Mouse (Mus musculus): Measurements from ENCODE around the gene Tut1. TPM values are rescaled to one million over a fixed set of nuclear protein-coding genes. Genes with fewer than 3 reads are reported as not detected.

Gene Tut1
- polyA plus RNA-seq, 1 experiment from 2014 or later, result 34.6 TPM

DNA sequence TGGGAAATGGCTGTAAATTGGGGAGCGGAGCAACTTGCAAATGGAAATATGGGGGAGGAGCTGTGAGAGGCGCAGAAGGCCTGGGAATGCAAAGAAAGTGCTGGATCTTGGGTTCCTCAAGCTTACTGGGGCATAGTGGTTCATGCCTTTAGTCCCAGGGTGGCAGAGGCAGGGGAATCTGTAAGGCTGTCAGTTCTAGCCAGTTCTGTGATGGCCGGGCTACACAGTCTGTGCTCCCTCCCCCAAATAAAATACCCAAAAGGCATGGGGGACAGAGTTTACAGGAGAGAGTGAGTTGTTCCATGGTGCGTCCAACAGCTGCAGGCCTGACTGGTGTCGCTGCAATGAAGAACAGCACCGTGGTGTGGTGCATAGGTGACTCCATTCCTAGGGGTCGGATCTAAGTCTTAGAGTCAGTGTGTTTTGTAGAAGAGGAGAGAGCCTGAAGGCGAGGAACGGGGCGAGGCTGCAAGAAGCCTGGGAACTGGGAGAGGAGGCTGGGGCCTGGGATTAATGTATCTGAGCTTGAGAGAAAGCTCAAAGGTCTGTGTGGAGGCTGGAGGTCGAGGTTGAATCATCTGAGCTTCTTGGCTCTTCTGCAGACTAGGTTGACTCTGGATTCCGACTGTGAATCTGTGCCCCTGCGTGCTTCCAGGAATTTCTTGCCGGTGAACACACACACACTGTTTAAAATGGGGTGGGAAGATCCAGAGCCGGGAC lies 34.9 kb downstream of the Tut1 start:
- H3K4me3 ChIP-seq, result peak overlapping the region; percentile 55; the same call in 1 of the 2 replicates
- peaks cover 39% of the 10 kb centered on the region for H3K4me1 ChIP-seq
- no peaks in the 10 kb centered on the region for H3K36me3 ChIP-seq
- WGBS, result 11% methylated on average over 15 of the region's 15 CpGs
- H3K9me3 ChIP-seq, result no peaks in the 10 kb centered on the region
- no peak overlapping the region for H3K27ac ChIP-seq
- peaks cover 42% of the 10 kb centered on the region for H3K27me3 ChIP-seq (replicated peaks)
- ATAC-seq (ENCODE audit: low FRiP score, low read depth), result no peak
- H3K4me2 ChIP-seq (replicated peaks), result peak overlapping the region; percentile 93
- H3K9ac ChIP-seq, result 0 out of 2 replicates have a peak overlapping the region, but pooled peaks have one; percentile 60

DNA sequence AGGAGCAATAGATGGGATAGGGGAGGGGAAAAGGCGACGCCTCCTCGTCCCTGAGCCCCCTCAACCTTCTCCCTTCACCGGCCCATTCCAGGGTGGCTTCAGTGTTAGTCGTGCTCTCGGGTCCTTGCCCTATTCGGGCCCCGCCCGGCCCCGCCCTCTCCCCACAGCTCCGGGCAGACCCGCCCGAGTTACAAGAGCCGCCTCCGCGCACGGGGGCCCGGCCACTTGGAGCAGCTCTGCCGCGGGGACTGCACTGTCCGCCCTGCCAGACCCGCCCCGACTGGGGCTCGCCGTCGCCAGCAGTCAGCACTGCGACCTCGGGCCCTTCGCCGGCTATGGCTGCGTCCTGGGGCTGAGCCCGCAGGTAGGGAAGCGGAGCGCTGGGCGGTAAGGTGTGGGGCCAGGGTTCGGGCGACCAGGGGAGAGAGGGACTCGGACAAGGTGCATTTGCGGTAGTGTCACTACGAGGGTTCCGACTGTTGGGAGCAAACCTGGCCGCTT lies 35.5 kb downstream of the Tut1 start, which contains the start of gene Ahnak:
Gene Ahnak (plus strand): TSS at position 219 of the 501 bp plus-strand sequence.
- Histone ChIP-seq H3K9me3 (no peaks in the 10 kb centered on the region), H3K4me1 (peaks cover 33% of the 10 kb centered on the region), H3K9ac (peak within 1 kb of the TSS; percentile 60), H3K27ac (no peak within 1 kb of the TSS), H3K4me2 (replicated peaks) (peak within 1 kb of the TSS; percentile 93), H3K36me3 (no peaks in the 10 kb centered on the region), H3K27me3 (replicated peaks) (peaks cover 42% of the 10 kb centered on the region), H3K4me3 (peak within 1 kb of the TSS; percentile 55)
- WGBS, result under 1% methylated on average over 42 of the region's 42 CpGs
- 0 out of 2 replicates have a peak, but pooled peaks have one; percentile 22 for ATAC-seq (ENCODE audit: low FRiP score, low read depth)

DNA sequence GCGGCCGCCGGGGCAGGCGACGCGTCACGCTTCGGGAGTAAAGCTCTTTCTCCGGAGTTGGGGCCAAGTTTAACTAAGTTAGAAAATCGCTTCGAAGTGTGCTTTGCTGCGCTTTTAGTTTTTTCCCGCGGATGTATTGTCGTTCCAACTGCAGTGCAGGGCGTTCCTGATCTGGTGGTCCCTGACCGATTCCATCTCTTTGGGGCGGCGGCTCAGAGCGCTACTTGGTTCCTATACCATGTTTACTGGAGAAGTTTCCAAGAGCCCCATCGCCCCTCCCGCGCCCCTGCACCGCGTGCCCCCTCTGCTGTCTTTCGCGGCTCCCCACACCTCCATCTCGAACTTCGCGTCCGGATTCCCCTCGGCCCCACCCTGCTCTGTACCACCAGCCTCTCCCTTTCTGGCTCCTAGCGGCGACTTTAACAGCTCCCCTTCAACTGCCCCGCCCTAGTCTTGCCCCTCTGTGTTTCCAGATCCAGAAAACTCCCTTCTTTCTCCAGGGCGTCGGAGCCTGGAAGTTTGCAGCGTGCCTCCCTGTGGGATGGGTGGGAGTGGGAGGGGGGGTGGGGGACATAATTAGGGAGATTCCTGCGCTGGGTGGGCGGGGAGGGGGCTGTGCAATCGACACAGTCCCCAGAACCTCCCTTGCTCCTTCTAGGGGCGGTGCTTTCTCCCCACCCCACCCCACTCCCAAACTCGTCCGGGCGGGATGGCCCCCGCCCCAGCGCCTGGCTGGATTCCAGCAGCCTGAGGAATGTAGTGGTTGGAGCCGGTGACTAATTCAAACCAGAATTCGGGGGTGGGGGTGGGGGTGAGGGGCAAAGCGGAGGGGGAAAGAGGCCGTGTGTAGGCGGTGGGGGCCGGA lies 36.2 kb downstream of the Tut1 start:
- under 1% methylated on average over 53 of the region's 53 CpGs for WGBS
- H3K27ac ChIP-seq, result no peak overlapping the region
- H3K9me3 ChIP-seq, result no peaks in the 10 kb centered on the region
- peak overlapping the region; percentile 55 for H3K4me3 ChIP-seq
- peak overlapping the region; percentile 60 for H3K9ac ChIP-seq
- H3K4me1 ChIP-seq, result peaks cover 27% of the 10 kb centered on the region
- no peaks in the 10 kb centered on the region for H3K36me3 ChIP-seq
- ATAC-seq (ENCODE audit: low FRiP score, low read depth), result peak; percentile 59
- H3K27me3 ChIP-seq (replicated peaks), result peaks cover 42% of the 10 kb centered on the region
- peak overlapping the region; percentile 93 for H3K4me2 ChIP-seq (replicated peaks)

DNA sequence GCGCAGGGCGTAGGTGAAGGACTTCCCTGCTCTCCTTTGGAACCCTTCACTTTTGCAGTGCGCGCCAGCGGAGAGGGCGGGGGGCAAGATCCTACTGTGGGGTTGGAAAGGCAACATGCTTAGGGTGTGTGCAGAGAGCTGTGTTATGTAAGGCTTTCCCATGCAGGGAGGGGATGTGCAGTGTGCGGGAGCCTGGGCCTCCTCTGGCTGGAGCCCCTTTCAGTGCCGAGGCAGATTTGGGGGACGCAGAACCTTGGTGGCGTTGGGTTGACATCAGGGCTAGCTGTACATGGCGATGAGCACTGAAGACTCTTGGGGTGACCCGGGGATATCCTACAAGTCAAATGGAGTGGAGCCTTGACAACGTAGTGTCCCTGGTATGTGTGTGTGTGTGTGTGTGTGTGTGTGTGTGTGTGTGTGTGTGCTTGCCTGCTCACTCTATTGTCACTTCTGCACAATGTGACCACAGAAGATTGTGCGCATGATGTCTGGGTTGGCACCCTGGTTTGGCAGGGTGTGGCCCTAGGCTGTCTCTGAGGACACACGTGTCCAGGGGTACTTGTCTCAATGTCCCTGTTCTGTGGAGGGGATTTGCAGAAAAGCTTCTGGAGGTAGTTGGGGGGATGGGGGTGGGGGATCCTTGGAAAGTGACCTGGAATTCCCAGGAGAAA lies 36.9 kb downstream of the Tut1 start:
- H3K36me3 ChIP-seq, result no peaks in the 10 kb centered on the region
- ATAC-seq (ENCODE audit: low FRiP score, low read depth), result peak; percentile 54; the same call in 1 of the 2 replicates
- H3K4me3 ChIP-seq, result peak overlapping the region; percentile 55
- H3K4me1 ChIP-seq, result peaks cover 21% of the 10 kb centered on the region
- peak overlapping the region; percentile 60 for H3K9ac ChIP-seq
- no peak overlapping the region for H3K27ac ChIP-seq
- H3K27me3 ChIP-seq (replicated peaks), result peaks cover 42% of the 10 kb centered on the region
- WGBS, result 16% methylated on average over 15 of the region's 15 CpGs
- H3K4me2 ChIP-seq (replicated peaks), result peak overlapping the region; percentile 93
- H3K9me3 ChIP-seq, result no peaks in the 10 kb centered on the region

DNA sequence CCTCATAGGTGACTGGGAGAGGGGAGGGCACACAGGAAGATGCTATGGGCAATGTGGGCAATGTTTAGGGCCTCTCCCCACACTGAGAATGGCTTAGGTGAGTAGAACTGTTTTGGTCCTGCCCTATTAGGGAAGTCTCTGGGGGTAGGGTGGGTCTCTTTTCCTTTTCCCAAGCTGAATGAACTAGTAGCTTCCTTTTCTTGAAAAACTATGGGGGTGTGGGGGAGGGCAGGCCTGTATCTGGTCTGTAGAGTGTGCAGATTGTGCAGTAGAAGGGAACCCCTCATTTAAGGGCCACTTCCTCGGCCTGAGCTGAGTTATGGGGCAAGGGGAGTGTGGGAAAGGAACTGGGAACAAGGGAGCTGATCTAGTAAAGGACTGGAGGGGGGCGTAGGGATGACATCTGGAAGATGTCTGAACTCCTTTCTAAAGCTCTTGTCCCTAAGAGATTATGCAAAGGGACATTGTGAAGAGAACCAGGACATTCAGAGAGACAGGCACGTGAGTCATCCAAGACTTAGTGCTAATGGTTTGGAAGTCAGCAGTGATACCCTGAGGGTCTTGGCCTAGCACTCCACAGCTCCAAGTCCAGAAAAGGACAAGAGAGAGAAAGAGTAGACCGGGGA lies 37.7 kb downstream of the Tut1 start:
- Histone ChIP-seq H3K4me3 (no peak overlapping the region), H3K27me3 (replicated peaks) (peaks cover 42% of the 10 kb centered on the region), H3K9ac (no peak overlapping the region), H3K27ac (no peak overlapping the region), H3K4me1 (peaks cover 21% of the 10 kb centered on the region), H3K36me3 (no peaks in the 10 kb centered on the region), H3K9me3 (no peaks in the 10 kb centered on the region), H3K4me2 (replicated peaks) (peak overlapping the region; percentile 93)
- 72% methylated on average over 4 of the region's 4 CpGs for WGBS
- no peak for ATAC-seq (ENCODE audit: low FRiP score, low read depth)

DNA sequence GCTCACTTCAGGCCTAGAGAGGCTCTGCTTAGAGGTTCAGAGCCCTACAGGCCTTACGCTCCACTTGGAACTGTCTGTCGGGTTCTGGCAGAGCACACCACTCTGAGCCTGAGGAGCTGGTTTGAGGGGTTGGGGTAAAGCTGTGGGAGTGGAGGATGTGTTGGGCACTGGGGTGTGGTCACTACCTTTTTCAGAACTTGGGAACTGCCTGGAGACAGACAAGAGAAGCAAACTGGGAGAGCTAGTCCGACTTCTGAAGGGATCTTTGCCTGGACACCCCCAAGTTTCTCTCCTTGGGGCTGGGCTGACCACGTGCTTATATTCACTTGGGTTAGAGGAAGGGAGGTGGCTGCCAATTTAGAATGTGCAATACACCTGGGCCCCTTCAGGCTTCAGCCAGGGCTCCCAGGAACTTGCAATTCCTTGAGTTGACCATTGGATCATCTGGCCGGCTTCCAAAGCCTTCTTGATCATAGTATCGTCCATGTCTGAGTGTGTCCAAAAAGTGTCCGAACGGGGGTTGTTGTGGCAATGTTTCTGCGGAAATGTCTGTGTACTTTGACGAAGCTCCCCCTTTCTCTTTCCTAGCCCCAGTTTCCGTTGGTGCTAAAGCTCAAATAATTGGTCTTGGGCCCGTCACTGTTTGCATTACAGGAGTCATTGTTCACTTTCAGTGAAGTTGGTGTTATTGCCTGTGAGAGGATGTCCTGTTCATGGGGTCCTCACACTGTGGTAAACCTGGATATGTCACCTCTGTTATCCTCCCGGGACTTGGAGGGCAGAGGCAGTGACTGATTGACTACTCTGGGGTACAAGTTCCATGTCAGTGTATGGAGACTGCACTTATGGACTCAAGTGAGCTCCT lies 38.5 kb downstream of the Tut1 start:
- Histone ChIP-seq H3K36me3 (no peaks in the 10 kb centered on the region), H3K4me1 (peaks cover 21% of the 10 kb centered on the region), H3K27ac (no peak overlapping the region), H3K9ac (no peak overlapping the region), H3K9me3 (no peaks in the 10 kb centered on the region), H3K4me2 (replicated peaks) (no peak overlapping the region), H3K27me3 (replicated peaks) (peaks cover 42% of the 10 kb centered on the region), H3K4me3 (no peak overlapping the region)
- ATAC-seq (ENCODE audit: low FRiP score, low read depth), result no peak
- WGBS, result 78% methylated on average over 13 of the region's 13 CpGs

DNA sequence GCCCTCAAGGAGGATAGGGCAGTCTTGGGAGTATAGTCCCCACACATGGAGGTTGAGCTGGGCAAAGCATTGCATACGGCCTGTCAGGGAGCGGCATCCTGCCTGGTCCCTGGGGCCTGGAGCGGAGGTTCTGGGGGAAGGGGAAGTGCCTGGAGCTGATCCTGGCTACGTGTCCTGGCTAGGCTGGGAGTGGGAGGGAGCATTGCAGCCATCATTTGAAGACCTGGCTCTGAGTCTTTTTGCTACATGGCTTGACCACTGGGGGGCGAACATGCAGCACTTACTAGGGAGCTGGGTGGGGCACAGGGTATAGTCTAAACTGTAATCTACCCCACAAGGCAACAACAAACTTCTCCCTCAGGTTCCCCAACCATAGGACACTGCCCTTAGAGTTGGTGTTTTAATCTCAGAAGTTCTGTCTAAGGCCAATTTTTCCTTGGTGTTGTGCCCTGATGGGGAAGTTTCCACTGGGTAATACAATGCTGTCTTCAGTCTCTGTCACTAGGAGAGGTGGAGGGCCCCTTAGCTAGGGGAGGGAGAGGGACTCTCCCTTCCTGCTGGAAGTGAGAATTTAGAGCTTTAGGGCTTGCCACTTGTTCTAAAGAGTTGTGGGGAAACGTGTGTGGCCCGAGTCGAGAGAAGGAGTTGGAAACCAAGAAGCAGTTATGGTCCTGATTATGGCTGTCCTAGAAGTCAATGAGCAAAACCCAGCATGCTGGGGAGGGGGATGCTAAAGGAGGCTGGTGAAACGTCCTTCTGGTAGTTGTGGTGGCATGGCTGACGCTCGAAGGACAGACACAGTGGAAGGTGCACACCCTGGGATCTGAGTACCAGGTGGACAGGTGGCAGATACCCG lies 39.4 kb downstream of the Tut1 start:
- WGBS, result 27% methylated on average over 12 of the region's 12 CpGs
- H3K4me2 ChIP-seq (replicated peaks), result no peak overlapping the region
- peaks cover 21% of the 10 kb centered on the region for H3K4me1 ChIP-seq
- H3K4me3 ChIP-seq, result no peak overlapping the region
- peaks cover 35% of the 10 kb centered on the region for H3K27me3 ChIP-seq (replicated peaks)
- no peak overlapping the region for H3K27ac ChIP-seq
- no peaks in the 10 kb centered on the region for H3K36me3 ChIP-seq
- no peak for ATAC-seq (ENCODE audit: low FRiP score, low read depth)
- H3K9ac ChIP-seq, result no peak overlapping the region
- H3K9me3 ChIP-seq, result no peaks in the 10 kb centered on the region

DNA sequence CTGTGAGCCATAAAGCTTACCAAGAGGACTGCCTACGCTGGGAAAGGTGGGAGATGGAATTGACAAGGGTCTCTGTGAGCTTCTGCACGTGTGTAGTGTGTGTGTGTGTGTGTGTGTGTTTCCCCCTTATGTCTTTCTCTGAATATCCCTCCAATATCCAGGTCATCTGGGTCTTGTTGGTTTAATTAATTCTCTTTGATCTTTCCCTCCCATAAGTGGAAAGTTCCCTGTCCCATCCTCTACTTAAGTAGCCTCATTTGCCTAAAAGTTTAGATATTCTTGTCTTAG lies 39.9 kb downstream of the Tut1 start:
- H3K9me3 ChIP-seq, result no peaks in the 10 kb centered on the region
- no peak overlapping the region for H3K27ac ChIP-seq
- H3K9ac ChIP-seq, result no peak overlapping the region
- no peak overlapping the region for H3K4me2 ChIP-seq (replicated peaks)
- H3K4me1 ChIP-seq, result peaks cover 21% of the 10 kb centered on the region
- no peak for ATAC-seq (ENCODE audit: low FRiP score, low read depth)
- no peaks in the 10 kb centered on the region for H3K36me3 ChIP-seq
- no peak overlapping the region for H3K4me3 ChIP-seq
- peaks cover 29% of the 10 kb centered on the region for H3K27me3 ChIP-seq (replicated peaks)
- WGBS, result 47% methylated on average over 2 of the region's 2 CpGs

DNA sequence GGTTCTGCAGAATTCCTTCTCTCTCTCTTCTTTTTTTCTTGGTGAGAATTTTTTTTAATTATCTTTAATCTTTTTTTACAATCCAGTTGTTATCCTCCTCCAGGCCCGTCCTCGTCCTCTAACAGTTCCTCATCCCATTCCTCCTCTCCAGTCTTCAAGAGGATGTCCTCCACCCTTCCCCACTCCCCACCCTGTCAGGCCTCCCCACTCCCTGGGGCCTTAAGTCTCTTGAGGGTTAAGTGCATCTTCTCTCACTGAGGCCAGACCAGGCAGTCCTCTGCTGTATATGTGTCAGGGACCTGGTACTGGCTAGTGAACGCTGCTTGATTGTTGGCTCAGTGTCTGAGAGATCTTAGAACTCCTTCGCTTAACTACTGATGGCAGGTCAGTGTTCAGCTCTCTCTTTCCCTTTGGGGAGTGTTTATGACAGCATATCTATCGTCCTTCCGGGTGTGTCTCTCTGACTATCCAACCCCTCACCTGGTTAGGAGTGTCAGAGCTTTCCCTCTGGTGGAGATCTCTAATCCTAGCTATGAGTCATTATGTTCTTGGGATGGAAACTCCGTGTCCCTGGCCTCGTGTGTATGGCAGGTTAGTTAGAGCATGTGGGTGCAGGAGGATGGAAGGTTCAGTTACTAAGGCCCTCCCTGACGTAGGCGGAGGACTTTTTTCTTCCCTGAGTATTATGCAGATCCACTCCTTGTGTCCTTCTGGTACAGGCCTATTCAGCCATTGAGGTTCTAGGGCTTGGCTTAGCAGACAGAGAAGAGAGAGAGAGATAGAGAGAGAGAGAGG lies 41.4 kb downstream of the Tut1 start:
- no peak overlapping the region for H3K9ac ChIP-seq
- ATAC-seq (ENCODE audit: low FRiP score, low read depth), result no peak
- WGBS, result 85% methylated on average over 10 of the region's 10 CpGs

DNA sequence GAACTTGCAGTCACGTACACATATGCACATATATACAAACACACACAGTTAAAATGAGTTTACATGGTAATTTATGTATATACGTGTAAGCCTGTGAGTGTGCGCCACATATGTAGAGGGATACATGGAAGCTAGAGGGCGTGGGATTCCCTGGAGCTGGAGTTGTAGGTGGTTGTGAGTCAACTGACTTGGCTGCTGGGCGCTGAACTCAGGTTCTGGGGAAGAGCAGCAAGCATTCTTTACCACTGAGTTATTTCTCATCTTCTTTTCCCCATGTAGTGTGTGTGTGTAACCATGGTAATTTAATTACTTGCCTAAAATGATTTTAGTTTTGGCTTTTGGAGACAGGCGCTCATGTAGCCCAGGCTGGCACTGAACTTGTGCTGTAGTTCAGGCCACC lies 43.0 kb downstream of the Tut1 start:
- no peaks in the 10 kb centered on the region for H3K9me3 ChIP-seq
- no peak overlapping the region for H3K27ac ChIP-seq
- WGBS, result 92% methylated on average over 6 of the region's 6 CpGs
- no peak overlapping the region for H3K4me3 ChIP-seq
- H3K4me1 ChIP-seq, result no peaks in the 10 kb centered on the region
- H3K4me2 ChIP-seq (replicated peaks), result no peak overlapping the region
- no peak for ATAC-seq (ENCODE audit: low FRiP score, low read depth)
- H3K36me3 ChIP-seq, result no peaks in the 10 kb centered on the region
- no peak overlapping the region for H3K9ac ChIP-seq
- H3K27me3 ChIP-seq (replicated peaks), result no peaks in the 10 kb centered on the region

More for the DNA sequence above, 41.4 kb downstream of the Tut1 start:
- Histone ChIP-seq H3K4me1 (peaks cover 8% of the 10 kb centered on the region), H3K4me2 (replicated peaks) (no peak overlapping the region), H3K9me3 (no peaks in the 10 kb centered on the region), H3K27me3 (replicated peaks) (peaks cover 16% of the 10 kb centered on the region), H3K36me3 (no peaks in the 10 kb centered on the region), H3K27ac (no peak overlapping the region), H3K4me3 (no peak overlapping the region)
